Mouse (Mus musculus): Measurements from ENCODE around the gene Zfp709. TPM values are rescaled to one million over a fixed set of nuclear protein-coding genes. Genes with fewer than 3 reads are reported as not detected.
"Not testable (repeated sequence)": the region's sequence is repeated elsewhere in the genome, so short reads cannot be mapped to it uniquely, and the experiment has no call there.

The Zfp709 gene
- 7.8 and 9.4 TPM in 2 replicates for polyA plus RNA-seq (2015; fragmentation: Nextera tagmentation; extraction: Ambion mirVana)

- peak; percentile 67 for DNase-seq (ENCODE audit: low spot score)
Measured at GRCm38 (mm10) chr8:71881618-71882274, at the start of gene Zfp709. Zfp709 (plus strand) TSS chr8:71882019.

GRCm38 (mm10) chr8:71838207-71838606 lies 43.6 kb upstream of the Zfp709 start:
- DNase-seq (ENCODE audit: low spot score): not testable (repeated sequence)

GRCm38 (mm10) chr8:71841201-71841817 lies 40.5 kb upstream of the Zfp709 start:
- DNase-seq (ENCODE audit: low spot score): not testable (repeated sequence)

GRCm38 (mm10) chr8:71842476-71842875 lies 39.3 kb upstream of the Zfp709 start:
- not testable (repeated sequence) for DNase-seq (ENCODE audit: low spot score)

- DNase-seq (ENCODE audit: low spot score): not testable (repeated sequence)
Measured at GRCm38 (mm10) chr8:71844453-71844852, 37.4 kb upstream of the Zfp709 start.

- DNase-seq (ENCODE audit: low spot score): not testable (repeated sequence)
Measured at GRCm38 (mm10) chr8:71845993-71846483, 35.8 kb upstream of the Zfp709 start.

GRCm38 (mm10) chr8:71846745-71847144 lies 35.1 kb upstream of the Zfp709 start:
- not testable (repeated sequence) for DNase-seq (ENCODE audit: low spot score)

GRCm38 (mm10) chr8:71851014-71851413 lies 30.8 kb upstream of the Zfp709 start:
- not testable (repeated sequence) for DNase-seq (ENCODE audit: low spot score)

GRCm38 (mm10) chr8:71853360-71853759 lies 28.5 kb upstream of the Zfp709 start:
- DNase-seq (ENCODE audit: low spot score): not testable (repeated sequence)

GRCm38 (mm10) chr8:71856630-71857328 lies 25.0 kb upstream of the Zfp709 start:
- not testable (repeated sequence) for DNase-seq (ENCODE audit: low spot score)

GRCm38 (mm10) chr8:71857364-71857763 lies 24.5 kb upstream of the Zfp709 start:
- not testable (repeated sequence) for DNase-seq (ENCODE audit: low spot score)

- DNase-seq (ENCODE audit: low spot score): not testable (repeated sequence)
Measured at GRCm38 (mm10) chr8:71861551-71861950, 20.3 kb upstream of the Zfp709 start.

GRCm38 (mm10) chr8:71862038-71862437 lies 19.8 kb upstream of the Zfp709 start:
- DNase-seq (ENCODE audit: low spot score): not testable (repeated sequence)

- not testable (repeated sequence) for DNase-seq (ENCODE audit: low spot score)
Measured at GRCm38 (mm10) chr8:71900666-71901065, 18.8 kb downstream of the Zfp709 start.

GRCm38 (mm10) chr8:71903084-71903483 lies 21.3 kb downstream of the Zfp709 start:
- not testable (repeated sequence) for DNase-seq (ENCODE audit: low spot score)

- no peak for DNase-seq (ENCODE audit: low spot score)
Measured at GRCm38 (mm10) chr8:71906809-71907208, 25.0 kb downstream of the Zfp709 start.

GRCm38 (mm10) chr8:71907798-71908257 lies 26.0 kb downstream of the Zfp709 start:
- DNase-seq (ENCODE audit: low spot score): no peak

GRCm38 (mm10) chr8:71908309-71909261 lies 26.8 kb downstream of the Zfp709 start, which contains the start of the genes Zfp882 and Zfp617:
Zfp882 (plus strand) TSS chr8:71908608.
Zfp617 (plus strand) TSS chr8:71908635.
- DNase-seq (ENCODE audit: low spot score): peak; percentile 89

- no peak for DNase-seq (ENCODE audit: low spot score)
Measured at GRCm38 (mm10) chr8:71912286-71912685, 30.5 kb downstream of the Zfp709 start.

All from thymus, postnatal 0 days (tissue).